Mouse (Mus musculus) limb, embryonic 13.5 days (tissue): ENCODE results near the gene Calb2. TPM values are rescaled to one million over a fixed set of nuclear protein-coding genes. Genes with fewer than 3 reads are reported as not detected.

Experiments
- ATAC-seq: fragments of 200-750 bp; cut with Nextera tagmentation; 2 replicates; pipeline ENCODE4 v1.8.0; 2017; ENCODE audit warnings: low read depth, moderate number of reproducible peaks, moderate TSS enrichment; ENCODE audit not compliant: low FRiP score
- H3K27ac ChIP-seq: fragments of 300-500 bp; sonication (generic); 2 replicates; pipeline ENCODE4 v1.5.1; 2015; ENCODE audit warnings: inconsistent platforms, mild to moderate bottlenecking, moderate library complexity
- H3K27me3 ChIP-seq: fragments of 300-500 bp; sonication (generic); 2 replicates; pipeline ENCODE4 v1.6.1; 2015; ENCODE audit warnings: mild to moderate bottlenecking, inconsistent platforms
- H3K36me3 ChIP-seq: fragments of 300-500 bp; sonication (generic); 2 replicates; pipeline ENCODE4 v1.6.1; 2015; ENCODE audit warnings: inconsistent platforms, mild to moderate bottlenecking, moderate library complexity
- H3K4me1 ChIP-seq: fragments of 300-500 bp; sonication (generic); 2 replicates; pipeline ENCODE4 v1.6.1; 2015; ENCODE audit warnings: inconsistent platforms
- H3K4me2 ChIP-seq: fragments of 300-500 bp; sonication (generic); replicated peaks from 2 replicates; pipeline ENCODE4 v1.6.1; 2015; ENCODE audit warnings: inconsistent platforms, mild to moderate bottlenecking, moderate library complexity
- H3K4me3 ChIP-seq: fragments of 300-500 bp; sonication (generic); 2 replicates; pipeline ENCODE4 v1.5.1; 2015; ENCODE audit warnings: moderate library complexity, mild to moderate bottlenecking, inconsistent platforms
- H3K9ac ChIP-seq: fragments of 300-500 bp; sonication (generic); 2 replicates; pipeline ENCODE4 v1.6.1; 2015; ENCODE audit warnings: mild to moderate bottlenecking, inconsistent platforms
- H3K9me3 ChIP-seq: fragments of 300-500 bp; sonication (generic); 2 replicates; pipeline ENCODE4 v1.6.1; 2016; ENCODE audit warnings: inconsistent platforms
- WGBS: fragments of 180-500 bp; shearing (Covaris S2); methylation state at CpG from one replicate; pipeline ENCODE4 v1.1.7; 2015; 5-methylcytosine and 5-hydroxymethylcytosine counted together
- polyA plus RNA-seq: library from polyadenylated mRNA; unstranded; fragments of >200 nt; fragmentation: Nextera tagmentation; extraction: Ambion mirVana; gene quantifications from 2 replicates; pipeline ENCODE4 v1.2.1, GENCODE M21; 2015

Gene Calb2
- polyA plus RNA-seq, 1 experiment from 2014 or later = 4.0 TPM

DNA sequence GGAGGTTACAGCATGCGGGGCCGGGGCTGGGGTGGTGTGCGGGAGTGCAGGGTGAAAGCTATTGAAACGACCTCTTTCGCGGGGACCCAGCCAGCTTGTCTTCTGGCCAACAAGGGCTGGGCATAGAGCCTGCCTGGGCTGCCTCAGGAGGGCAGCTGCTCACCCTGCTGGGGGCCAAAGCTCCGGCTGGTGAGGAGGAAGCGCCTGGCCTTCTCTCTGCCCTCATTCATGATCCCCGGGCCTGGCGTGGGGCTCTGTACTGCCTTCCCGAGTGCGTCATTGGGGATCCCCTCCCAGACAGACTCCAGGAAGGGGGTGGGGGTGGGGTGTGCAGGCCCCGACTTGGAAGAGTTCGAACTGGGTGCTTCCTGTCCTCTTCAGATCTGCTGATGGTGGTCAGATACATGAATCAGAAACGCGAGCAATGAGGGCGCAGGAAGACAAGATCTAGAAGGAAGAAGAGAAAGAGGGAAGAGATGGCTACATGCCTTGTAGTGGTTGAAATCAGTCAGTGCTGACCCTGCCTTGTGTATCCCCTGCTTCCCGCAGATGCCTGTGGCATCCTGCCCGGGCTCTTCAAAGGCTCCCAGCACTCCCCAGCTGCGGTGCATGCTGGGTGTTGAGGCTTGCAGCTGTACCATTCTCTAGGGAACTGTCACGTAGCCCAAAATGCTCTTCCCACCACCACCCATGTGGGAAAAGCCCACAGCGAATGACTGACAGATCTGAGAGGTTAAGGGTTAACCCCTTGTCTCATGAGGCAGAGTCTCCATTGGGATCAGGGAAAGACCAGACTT is 9.5 kb upstream of the Calb2 start:
- H3K4me3 ChIP-seq = no peak overlapping the region
- H3K4me1 ChIP-seq = peaks cover 8% of the 10 kb centered on the region
- H3K9me3 ChIP-seq = no peaks in the 10 kb centered on the region
- no peaks in the 10 kb centered on the region for H3K36me3 ChIP-seq
- ATAC-seq = no peak
- 22% methylated on average over 22 of the region's 22 CpGs for WGBS
- H3K4me2 ChIP-seq = peak overlapping the region; percentile 35
- H3K27ac ChIP-seq = no peak overlapping the region
- no peak overlapping the region for H3K9ac ChIP-seq
- peaks cover 29% of the 10 kb centered on the region for H3K27me3 ChIP-seq

DNA sequence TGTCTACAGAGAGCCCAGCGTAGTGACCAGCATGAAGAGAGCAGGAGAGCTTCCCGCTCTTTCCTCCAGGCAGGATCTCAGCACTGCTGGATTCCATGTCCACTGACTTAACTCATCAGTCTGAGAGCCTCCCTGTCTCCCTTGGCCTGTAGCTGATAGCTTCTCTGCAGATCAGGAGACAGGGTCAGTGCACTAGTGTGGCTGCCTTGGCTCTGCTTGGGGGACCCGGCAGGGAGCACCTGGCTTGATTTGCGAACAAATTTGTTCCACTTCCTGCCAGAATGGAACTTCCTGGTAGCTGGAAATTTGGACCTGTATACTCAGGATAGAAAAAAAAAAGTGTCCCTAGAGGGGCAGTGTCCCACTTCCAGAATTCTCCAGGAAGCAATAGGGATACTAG is 6.8 kb upstream of the Calb2 start:
- 83% methylated on average over 4 of the region's 4 CpGs for WGBS
- Histone ChIP-seq H3K36me3 (no peaks in the 10 kb centered on the region), H3K4me3 (no peak overlapping the region), H3K27ac (no peak overlapping the region), H3K9ac (no peak overlapping the region), H3K9me3 (no peaks in the 10 kb centered on the region), H3K4me2 (no peak overlapping the region), H3K27me3 (peaks cover 35% of the 10 kb centered on the region), H3K4me1 (peaks cover 8% of the 10 kb centered on the region)
- no peak for ATAC-seq

DNA sequence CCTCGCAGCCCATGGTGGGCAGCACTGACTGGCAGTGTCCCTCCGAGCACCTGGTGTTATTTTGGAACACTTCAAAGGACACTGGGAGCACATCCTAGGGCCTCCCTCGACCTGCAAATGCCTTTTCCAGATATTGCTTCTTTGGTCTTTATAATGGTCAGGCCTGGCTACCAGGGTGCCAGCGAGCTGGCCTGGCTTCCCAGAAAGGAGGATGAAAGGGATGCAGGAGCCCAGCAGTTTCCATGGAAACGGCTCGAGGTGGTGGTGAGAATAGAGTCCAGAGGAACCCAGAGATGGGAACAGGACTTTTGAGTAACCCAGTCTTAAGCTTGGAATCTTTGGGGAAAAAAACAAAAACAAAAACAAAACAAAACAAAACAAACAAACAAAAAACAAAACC is 4.2 kb upstream of the Calb2 start:
- H3K4me2 ChIP-seq = no peak overlapping the region
- WGBS = 60% methylated on average over 6 of the region's 6 CpGs
- ATAC-seq = no peak

DNA sequence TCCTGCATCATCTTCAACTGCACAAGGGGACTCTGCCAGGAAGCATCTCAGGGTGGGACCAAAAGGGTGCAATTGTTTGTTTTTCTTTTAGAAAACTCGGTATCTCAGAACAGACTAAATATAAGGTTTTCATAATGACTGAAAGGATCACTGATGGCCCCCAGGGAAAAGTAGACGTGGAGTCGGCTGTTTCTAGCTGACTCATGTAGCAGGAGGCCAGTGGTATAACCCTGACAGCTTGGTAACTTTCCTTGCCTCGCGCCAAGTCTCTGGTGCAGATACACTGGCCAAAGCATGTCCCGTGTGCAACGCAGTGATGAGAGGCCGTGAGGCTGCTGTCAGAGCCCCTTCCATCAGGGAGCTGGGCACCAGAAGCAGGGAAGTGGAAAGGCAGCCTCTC is 1.7 kb downstream of the Calb2 start:
- Histone ChIP-seq H3K4me2 (no peak overlapping the region), H3K9ac (no peak overlapping the region), H3K4me3 (no peak overlapping the region), H3K36me3 (no peaks in the 10 kb centered on the region), H3K4me1 (peaks cover 8% of the 10 kb centered on the region; the same call in 1 of the 2 replicates), H3K9me3 (no peaks in the 10 kb centered on the region), H3K27ac (no peak overlapping the region), H3K27me3 (peaks cover 45% of the 10 kb centered on the region)
- WGBS = 79% methylated on average over 8 of the region's 8 CpGs
- ATAC-seq = no peak

More for the DNA sequence above, 4.2 kb upstream of the Calb2 start:
- peaks cover 8% of the 10 kb centered on the region for H3K4me1 ChIP-seq
- no peak overlapping the region for H3K4me3 ChIP-seq
- no peak overlapping the region for H3K27ac ChIP-seq
- no peak overlapping the region for H3K9ac ChIP-seq
- H3K36me3 ChIP-seq = no peaks in the 10 kb centered on the region
- H3K9me3 ChIP-seq = no peaks in the 10 kb centered on the region
- H3K27me3 ChIP-seq = peaks cover 45% of the 10 kb centered on the region

DNA sequence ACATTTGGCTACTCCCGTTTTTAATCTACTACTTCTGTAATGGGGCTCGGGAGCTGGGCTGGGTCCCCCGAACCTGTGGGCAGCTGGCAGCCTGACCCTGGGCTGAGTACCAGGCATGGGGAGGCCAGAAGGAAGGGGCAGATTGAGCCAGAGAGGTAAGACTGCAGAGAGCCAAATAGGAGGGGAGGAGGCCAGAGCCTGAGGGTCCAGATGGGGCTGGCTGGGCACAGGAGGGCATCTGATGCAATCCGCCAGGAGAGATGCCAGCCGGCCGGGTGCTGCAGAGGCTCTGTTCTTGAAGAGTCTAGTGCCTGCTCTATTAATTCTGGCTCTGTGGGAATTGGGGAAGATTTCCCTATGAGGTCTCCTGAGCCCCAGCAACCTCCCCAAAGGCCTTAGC is 6.0 kb downstream of the Calb2 start:
- Histone ChIP-seq H3K36me3 (no peaks in the 10 kb centered on the region), H3K4me2 (no peak overlapping the region), H3K4me1 (no peaks in the 10 kb centered on the region), H3K4me3 (no peak overlapping the region), H3K27me3 (peaks cover 11% of the 10 kb centered on the region), H3K9ac (no peak overlapping the region), H3K9me3 (no peaks in the 10 kb centered on the region), H3K27ac (no peak overlapping the region)
- WGBS = 79% methylated on average over 6 of the region's 6 CpGs
- no peak for ATAC-seq

DNA sequence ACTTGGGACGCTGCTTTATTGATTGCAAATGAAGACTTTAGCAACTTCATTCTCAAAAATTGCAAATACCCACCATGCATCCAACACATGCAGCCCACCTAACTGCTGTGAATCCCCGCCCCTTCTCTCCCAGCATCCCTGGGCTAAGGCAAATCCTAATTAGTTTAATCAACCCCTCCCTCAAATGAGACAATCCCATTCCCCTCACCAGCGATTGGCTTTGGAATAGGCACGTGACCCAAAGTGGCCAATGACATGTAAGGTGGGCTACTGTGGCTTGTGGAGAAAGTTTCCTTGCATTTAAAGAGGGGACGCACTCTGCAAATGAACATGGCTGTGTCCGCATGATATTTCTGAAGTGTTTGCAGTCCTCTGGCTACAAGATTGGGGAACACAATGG is 15.1 kb downstream of the Calb2 start:
- no peaks in the 10 kb centered on the region for H3K27me3 ChIP-seq
- H3K9ac ChIP-seq = no peak overlapping the region
- H3K4me1 ChIP-seq = no peaks in the 10 kb centered on the region
- H3K9me3 ChIP-seq = no peaks in the 10 kb centered on the region
- H3K36me3 ChIP-seq = no peaks in the 10 kb centered on the region
- no peak overlapping the region for H3K27ac ChIP-seq
- WGBS = 72% methylated on average over 6 of the region's 6 CpGs
- no peak overlapping the region for H3K4me2 ChIP-seq
- H3K4me3 ChIP-seq = no peak overlapping the region
- ATAC-seq = no peak

DNA sequence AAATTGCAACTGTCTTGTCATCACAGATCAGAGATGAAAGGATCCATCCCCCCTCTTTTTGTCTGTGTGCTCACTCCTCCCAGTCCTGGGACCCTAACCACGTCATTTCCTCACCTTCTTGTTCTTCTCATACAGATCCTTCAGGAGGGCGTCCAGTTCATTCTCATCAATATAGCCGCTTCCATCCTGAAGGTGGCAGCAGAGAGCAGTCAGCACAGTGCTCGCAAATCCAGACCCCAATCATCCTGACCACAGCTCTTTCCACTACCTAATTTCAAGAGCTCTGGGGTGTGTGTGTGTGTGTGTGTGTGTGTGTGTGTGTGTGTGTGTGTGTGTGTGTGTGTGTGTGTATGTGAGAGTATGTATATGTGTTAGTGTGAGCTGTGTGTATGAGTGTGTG is 22.5 kb downstream of the Calb2 start:
- no peak overlapping the region for H3K4me2 ChIP-seq
- ATAC-seq = no peak; the same call in 1 of the 2 replicates
- WGBS = 0% methylated on average over 4 of the region's 4 CpGs
- H3K27me3 ChIP-seq = no peaks in the 10 kb centered on the region
- H3K4me1 ChIP-seq = no peaks in the 10 kb centered on the region
- no peaks in the 10 kb centered on the region for H3K9me3 ChIP-seq
- H3K9ac ChIP-seq = no peak overlapping the region
- no peaks in the 10 kb centered on the region for H3K36me3 ChIP-seq
- no peak overlapping the region for H3K4me3 ChIP-seq
- no peak overlapping the region for H3K27ac ChIP-seq

DNA sequence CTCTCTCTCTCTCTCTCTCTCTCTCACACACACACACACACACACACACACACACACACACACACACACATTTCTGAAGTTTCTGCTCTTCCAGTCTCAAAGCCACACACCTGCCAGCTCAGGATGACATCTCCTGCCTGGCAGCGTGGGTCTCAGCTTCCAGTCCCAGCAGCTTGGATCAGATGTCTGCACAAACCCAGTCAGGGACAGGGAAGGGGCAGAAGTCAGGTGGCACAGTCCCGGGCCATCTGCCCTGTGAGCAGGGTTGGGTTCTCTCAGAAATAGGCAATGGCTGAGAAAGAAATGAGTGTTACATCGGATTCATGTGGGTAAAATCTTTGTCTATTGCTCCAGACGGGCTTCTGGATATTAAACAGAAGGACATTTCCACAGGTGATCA is 27.2 kb downstream of the Calb2 start:
- WGBS = 74% methylated on average over 4 of the region's 4 CpGs
- Histone ChIP-seq H3K4me2 (no peak overlapping the region), H3K4me3 (no peak overlapping the region), H3K36me3 (no peaks in the 10 kb centered on the region), H3K4me1 (no peaks in the 10 kb centered on the region), H3K9ac (no peak overlapping the region), H3K27me3 (no peaks in the 10 kb centered on the region), H3K27ac (no peak overlapping the region), H3K9me3 (peaks cover 3% of the 10 kb centered on the region; the same call in 1 of the 2 replicates)
- no peak for ATAC-seq

DNA sequence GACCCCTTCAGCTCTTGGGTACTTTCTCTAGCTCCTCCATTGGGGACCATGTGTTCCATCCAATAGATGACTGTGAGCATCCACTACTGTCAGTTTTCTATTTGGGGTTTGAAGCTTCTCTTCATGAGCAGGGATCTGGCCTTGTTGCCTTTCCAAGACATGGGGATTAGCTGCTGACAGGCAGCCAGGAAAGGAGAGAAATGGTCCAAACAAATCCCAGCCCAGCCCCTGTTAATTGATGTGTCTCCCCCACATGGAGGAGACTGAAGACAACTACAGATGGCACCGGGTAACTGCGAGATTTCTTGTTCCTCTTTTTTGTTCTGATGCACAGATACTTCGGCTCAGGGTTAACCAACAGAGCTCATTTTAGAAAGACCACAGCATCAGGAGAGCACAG is 27.9 kb downstream of the Calb2 start:
- H3K4me3 ChIP-seq = no peak overlapping the region
- H3K27me3 ChIP-seq = no peaks in the 10 kb centered on the region
- ATAC-seq = no peak
- H3K9me3 ChIP-seq = peaks cover 3% of the 10 kb centered on the region; the same call in 1 of the 2 replicates
- no peaks in the 10 kb centered on the region for H3K4me1 ChIP-seq
- H3K36me3 ChIP-seq = no peaks in the 10 kb centered on the region
- H3K9ac ChIP-seq = no peak overlapping the region
- no peak overlapping the region for H3K27ac ChIP-seq
- 73% methylated on average over 3 of the region's 3 CpGs for WGBS
- no peak overlapping the region for H3K4me2 ChIP-seq

DNA sequence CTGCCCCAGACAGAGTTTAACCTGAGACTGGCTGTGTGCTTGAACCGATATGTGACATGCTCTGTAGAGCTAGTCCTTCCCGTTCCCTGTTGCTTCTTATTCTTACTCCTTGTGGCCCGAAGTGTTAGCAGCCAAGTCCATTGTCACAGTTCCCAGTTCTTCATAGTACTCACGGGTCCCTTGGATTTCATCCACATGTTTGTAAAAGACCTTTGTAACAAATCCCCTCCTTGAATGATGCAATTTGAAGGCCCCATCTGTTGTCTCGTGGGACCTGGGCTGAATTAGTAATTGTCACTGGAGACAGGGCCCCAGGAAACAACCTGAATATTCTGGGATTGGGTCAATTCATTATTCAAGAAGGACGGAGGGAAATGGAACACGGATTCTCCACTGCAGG is 32.5 kb downstream of the Calb2 start:
- Histone ChIP-seq H3K27ac (no peak overlapping the region), H3K9me3 (peaks cover 3% of the 10 kb centered on the region; the same call in 1 of the 2 replicates), H3K36me3 (no peaks in the 10 kb centered on the region), H3K4me1 (no peaks in the 10 kb centered on the region), H3K9ac (no peak overlapping the region), H3K27me3 (no peaks in the 10 kb centered on the region), H3K4me3 (no peak overlapping the region), H3K4me2 (no peak overlapping the region)
- 78% methylated on average over 7 of the region's 7 CpGs for WGBS
- no peak for ATAC-seq

DNA sequence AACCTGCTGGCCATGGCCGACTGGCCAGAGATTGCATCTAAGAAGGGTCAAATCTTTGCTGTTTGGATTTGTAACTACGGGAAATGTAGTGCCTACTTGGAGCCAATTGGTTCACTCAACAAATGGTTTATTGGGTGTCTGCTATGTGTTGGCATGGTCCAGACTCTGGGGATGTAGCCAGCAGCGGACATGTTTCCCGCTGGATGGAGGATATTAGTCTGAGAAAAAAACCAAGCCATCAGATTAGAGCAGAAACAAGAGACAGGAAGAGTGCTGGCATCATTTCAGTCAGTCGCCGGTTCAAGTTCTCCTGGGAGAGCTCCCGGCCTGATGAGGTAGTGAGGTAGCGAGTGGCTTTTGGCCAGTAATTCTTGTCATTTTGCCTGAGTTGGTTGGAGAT is 33.8 kb downstream of the Calb2 start:
- 90% methylated on average over 8 of the region's 8 CpGs for WGBS
- Histone ChIP-seq H3K9ac (no peak overlapping the region), H3K9me3 (peaks cover 3% of the 10 kb centered on the region; the same call in 1 of the 2 replicates), H3K27me3 (no peaks in the 10 kb centered on the region), H3K4me1 (no peaks in the 10 kb centered on the region), H3K27ac (no peak overlapping the region), H3K4me3 (no peak overlapping the region), H3K4me2 (no peak overlapping the region), H3K36me3 (no peaks in the 10 kb centered on the region)
- ATAC-seq = no peak

DNA sequence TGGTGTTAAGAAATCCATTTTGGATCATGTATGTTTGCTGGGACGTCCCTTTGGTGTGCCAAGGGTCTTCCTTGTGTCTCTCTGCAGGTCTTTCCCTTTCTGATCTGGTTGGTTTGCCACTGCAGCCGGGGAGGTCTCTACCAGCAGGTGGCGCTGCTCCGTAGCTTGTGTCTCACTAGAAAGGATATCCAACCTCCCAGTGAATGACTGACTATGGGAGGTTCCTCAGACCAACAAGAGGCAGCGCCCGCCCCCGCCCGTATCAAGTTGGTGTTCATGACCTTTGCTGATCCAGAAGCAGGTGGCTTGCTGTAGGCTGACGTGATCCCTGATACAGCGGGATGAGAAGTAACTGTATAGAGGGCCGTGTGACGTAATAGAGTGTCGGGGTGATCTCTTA is 37.5 kb downstream of the Calb2 start:
- no peaks in the 10 kb centered on the region for H3K36me3 ChIP-seq
- H3K4me3 ChIP-seq = no peak overlapping the region
- no peaks in the 10 kb centered on the region; the same call in 1 of the 2 replicates for H3K27me3 ChIP-seq
- WGBS = 23% methylated on average over 13 of the region's 13 CpGs
- H3K4me1 ChIP-seq = no peaks in the 10 kb centered on the region
- no peak for ATAC-seq
- 0 out of 2 replicates have a peak overlapping the region, but pooled peaks have one; percentile 16 for H3K4me2 ChIP-seq
- no peaks in the 10 kb centered on the region for H3K9me3 ChIP-seq
- H3K27ac ChIP-seq = no peak overlapping the region
- no peak overlapping the region for H3K9ac ChIP-seq

DNA sequence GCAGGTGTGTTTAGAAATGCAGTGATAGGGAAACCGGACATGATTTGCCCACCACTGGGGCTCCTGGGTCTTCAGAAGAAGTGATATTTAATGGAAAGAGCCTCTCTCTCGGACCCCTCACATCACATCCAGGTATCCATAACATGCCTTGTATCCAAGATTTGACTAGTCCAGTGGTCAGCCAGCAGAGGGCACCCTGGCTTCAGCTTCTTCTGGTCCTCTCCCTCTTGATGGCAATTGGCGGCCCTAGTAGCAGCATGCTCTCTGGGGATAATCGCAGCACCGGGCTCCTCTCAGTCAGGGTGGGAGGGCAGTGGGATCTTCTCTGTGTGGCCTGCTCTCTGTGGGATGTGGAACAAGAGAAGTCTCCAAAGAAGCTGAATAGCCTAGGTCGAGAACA is 48.3 kb downstream of the Calb2 start:
- Histone ChIP-seq H3K9ac (no peak overlapping the region), H3K27ac (no peak overlapping the region), H3K36me3 (no peaks in the 10 kb centered on the region), H3K27me3 (peaks cover 6% of the 10 kb centered on the region; the same call in 1 of the 2 replicates), H3K4me1 (no peaks in the 10 kb centered on the region), H3K4me2 (no peak overlapping the region), H3K4me3 (no peak overlapping the region), H3K9me3 (no peaks in the 10 kb centered on the region)
- ATAC-seq = no peak
- WGBS = 42% methylated on average over 6 of the region's 6 CpGs
